Mouse (Mus musculus) mouse trophoblast stem cell (cell line): ENCODE measurements around the gene Zfp811.
"Not testable (repeated sequence)": the region's sequence is repeated elsewhere in the genome, so short reads cannot be mapped to it uniquely, and the experiment has no call there.

Source experiments
- in situ Hi-C, 2 experiments: fragments of 300-500 bp; cut with MseI, MboI; formaldehyde crosslinking; loops; 2 replicates in 1 of 2; 3 replicates in 1 of 2; pipeline ENCODE4 v1.15.1; 2025

The Zfp811 gene

GRCm38 (mm10) chr17:32809544-32810374, at the start of gene Zfp811:
Zfp811 (minus strand) TSS chr17:32809931.
- in situ Hi-C loops, result no loop called here

- in situ Hi-C loops, result not testable (repeated sequence)
Observed at GRCm38 (mm10) chr17:32856713-32857112, 47.0 kb upstream of the Zfp811 start.

GRCm38 (mm10) chr17:32851581-32851980, 41.9 kb upstream of the Zfp811 start:
- in situ Hi-C loops, result no loop called here

GRCm38 (mm10) chr17:32841388-32841787, 31.7 kb upstream of the Zfp811 start:
- in situ Hi-C loops, result no loop called here

- in situ Hi-C loops, result no loop called here
Observed at GRCm38 (mm10) chr17:32839083-32839802, 29.5 kb upstream of the Zfp811 start.

- in situ Hi-C loops, result no loop called here
Observed at GRCm38 (mm10) chr17:32830418-32830782, 20.7 kb upstream of the Zfp811 start.

- in situ Hi-C loops, result no loop called here
Observed at GRCm38 (mm10) chr17:32829540-32830417, 20.0 kb upstream of the Zfp811 start, which contains the start of gene Zfp799. Zfp799 (minus strand) TSS chr17:32830261.

- in situ Hi-C loops, result no loop called here
Observed at GRCm38 (mm10) chr17:32816074-32816784, 6.5 kb upstream of the Zfp811 start.

GRCm38 (mm10) chr17:32814136-32814535, 4.4 kb upstream of the Zfp811 start:
- in situ Hi-C loops, result no loop called here

GRCm38 (mm10) chr17:32810648-32811047, 917 bp upstream of the Zfp811 start:
- in situ Hi-C loops, result no loop called here

GRCm38 (mm10) chr17:32808921-32809320, 810 bp downstream of the Zfp811 start:
- in situ Hi-C loops, result no loop called here

GRCm38 (mm10) chr17:32789244-32789643, 20.5 kb downstream of the Zfp811 start:
- in situ Hi-C loops, result no loop called here

- in situ Hi-C loops, result no loop called here
Observed at GRCm38 (mm10) chr17:32788576-32788975, 21.2 kb downstream of the Zfp811 start.

GRCm38 (mm10) chr17:32788094-32788559, 21.6 kb downstream of the Zfp811 start, which contains the start of gene Zfp871:
Zfp871 (minus strand) TSS chr17:32788287.
- in situ Hi-C loops, result no loop called here

GRCm38 (mm10) chr17:32787436-32788093, 22.2 kb downstream of the Zfp811 start:
- in situ Hi-C loops, result no loop called here

- in situ Hi-C loops, result no loop called here
Observed at GRCm38 (mm10) chr17:32786944-32787343, 22.8 kb downstream of the Zfp811 start.

GRCm38 (mm10) chr17:32785656-32786055, 24.1 kb downstream of the Zfp811 start:
- in situ Hi-C loops, result no loop called here

GRCm38 (mm10) chr17:32777564-32777963, 32.2 kb downstream of the Zfp811 start:
- in situ Hi-C loops, result no loop called here

- in situ Hi-C loops, result no loop called here
Observed at GRCm38 (mm10) chr17:32771213-32771612, 38.5 kb downstream of the Zfp811 start.

- in situ Hi-C loops, result no loop called here
Observed at GRCm38 (mm10) chr17:32766422-32766821, 43.3 kb downstream of the Zfp811 start.
